Mouse (Mus musculus) kidney, adult 2 months (tissue): ENCODE measurements around the gene Pik3c2g. TPM values are rescaled to one million over a fixed set of nuclear protein-coding genes. Genes with fewer than 3 reads are reported as not detected.

Experiments used
- DNase-seq: peaks from one replicate; pipeline ENCODE4 v3.0.0; 2021
- H3K27ac ChIP-seq: fragments of 200-500 bp; 2 replicates; pipeline ENCODE4 v1.5.1; 2012; ENCODE audit warnings: low read depth, low read length, control low read depth, inconsistent platforms; ENCODE audit not compliant: insufficient read depth
- H3K27me3 ChIP-seq: fragments of 200-500 bp; replicated peaks from 2 replicates; pipeline ENCODE4 v1.6.1; 2012; ENCODE audit warnings: mild to moderate bottlenecking, moderate library complexity, low read length, inconsistent platforms; ENCODE audit not compliant: control insufficient read depth, insufficient read depth
- H3K36me3 ChIP-seq: fragments of 200-500 bp; 2 replicates; pipeline ENCODE4 v1.6.1; 2012; ENCODE audit warnings: mild to moderate bottlenecking, moderate library complexity, low read length, inconsistent platforms; ENCODE audit not compliant: control insufficient read depth, insufficient read depth
- H3K4me1 ChIP-seq: fragments of 200-500 bp; 2 replicates; pipeline ENCODE4 v1.6.1; 2011; ENCODE audit warnings: low read length; ENCODE audit not compliant: control insufficient read depth, insufficient read depth
- H3K4me3 ChIP-seq: fragments of 200-500 bp; 2 replicates; pipeline ENCODE4 v1.5.1; 2011; ENCODE audit warnings: mild to moderate bottlenecking, low read depth, low read length, control low read depth; ENCODE audit not compliant: insufficient read depth
- CTCF ChIP-seq: fragments of 200-500 bp; conservative IDR thresholded peaks from 2 replicates; pipeline ENCODE4 v1.5.1; 2011; ENCODE audit warnings: low read depth, mild to moderate bottlenecking, control low read depth, low read length, moderate library complexity, mixed read lengths; ENCODE audit not compliant: insufficient read depth, insufficient read length
- POLR2A ChIP-seq: fragments of 200-500 bp; IDR thresholded peaks from one replicate; pipeline ENCODE4 v1.6.1; 2011; ENCODE audit warnings: low read depth, low read length, control low read depth
- WGBS: fragments of 180-500 bp; shearing (Covaris S2); methylation state at CpG from one replicate; pipeline ENCODE4 v1.1.7; 2018; 5-methylcytosine and 5-hydroxymethylcytosine counted together
- polyA plus RNA-seq: library from polyadenylated mRNA; depleted of rRNA; stranded (reverse); fragments of >200 nt; gene quantifications from 2 replicates; pipeline ENCODE4 v1.2.3, GENCODE M21; 2012

Pik3c2g gene
- polyA plus RNA-seq, 1 experiment = 11.8 TPM

GRCm38 (mm10) chr6:139599216-139599615 is 12.2 kb downstream of the Pik3c2g start:
- no peak for TF ChIP-seq CTCF
- no peak for TF ChIP-seq POLR2A
- Histone ChIP-seq H3K27me3 (no peaks in the 10 kb centered on the region; the same call in 1 of the 2 replicates), H3K4me1 (no peaks in the 10 kb centered on the region), H3K4me3 (no peak overlapping the region), H3K36me3 (no peaks in the 10 kb centered on the region), H3K27ac (no peak overlapping the region)
- WGBS = 73% methylated on average over 1 of the region's 1 CpGs
- DNase-seq = no peak

GRCm38 (mm10) chr6:139618774-139619173 is 31.8 kb downstream of the Pik3c2g start:
- TF ChIP-seq POLR2A (no peak), CTCF (no peak)
- H3K36me3 ChIP-seq = no peaks in the 10 kb centered on the region
- H3K27me3 ChIP-seq = no peaks in the 10 kb centered on the region
- WGBS = 90% methylated on average over 4 of the region's 4 CpGs
- no peak for DNase-seq
- H3K4me3 ChIP-seq = no peak overlapping the region
- H3K27ac ChIP-seq = no peak overlapping the region
- no peaks in the 10 kb centered on the region for H3K4me1 ChIP-seq

GRCm38 (mm10) chr6:139624756-139625155 is 37.7 kb downstream of the Pik3c2g start:
- no peak for DNase-seq
- TF ChIP-seq POLR2A = no peak
- TF ChIP-seq CTCF = no peak
- H3K27me3 ChIP-seq = no peaks in the 10 kb centered on the region
- H3K27ac ChIP-seq = no peak overlapping the region
- no peaks in the 10 kb centered on the region for H3K36me3 ChIP-seq
- H3K4me1 ChIP-seq = no peaks in the 10 kb centered on the region
- H3K4me3 ChIP-seq = no peak overlapping the region

- 74% methylated on average over 3 of the region's 3 CpGs for WGBS
- H3K27me3 ChIP-seq = no peaks in the 10 kb centered on the region
- no peak overlapping the region for H3K4me3 ChIP-seq
- no peaks in the 10 kb centered on the region for H3K36me3 ChIP-seq
- DNase-seq = no peak
- H3K4me1 ChIP-seq = no peaks in the 10 kb centered on the region
- TF ChIP-seq POLR2A = no peak
- TF ChIP-seq CTCF = 0 out of 2 replicates have a peak, but pooled peaks have one; percentile 11
- H3K27ac ChIP-seq = no peak overlapping the region
Observed at GRCm38 (mm10) chr6:139634561-139634960, 47.5 kb downstream of the Pik3c2g start.

GRCm38 (mm10) chr6:139655399-139655798 is 68.4 kb downstream of the Pik3c2g start:
- WGBS = 30% methylated on average over 4 of the region's 4 CpGs

GRCm38 (mm10) chr6:139662462-139662861 is 75.4 kb downstream of the Pik3c2g start:
- no peaks in the 10 kb centered on the region; the same call in 1 of the 2 replicates for H3K36me3 ChIP-seq
- H3K27me3 ChIP-seq = no peaks in the 10 kb centered on the region
- no peak overlapping the region for H3K27ac ChIP-seq
- peak; percentile 56 for TF ChIP-seq CTCF
- TF ChIP-seq POLR2A = no peak
- WGBS = 36% methylated on average over 1 of the region's 1 CpGs
- no peak for DNase-seq
- H3K4me1 ChIP-seq = no peaks in the 10 kb centered on the region
- no peak overlapping the region for H3K4me3 ChIP-seq

More at GRCm38 (mm10) chr6:139655399-139655798, 68.4 kb downstream of the Pik3c2g start:
- H3K36me3 ChIP-seq = no peaks in the 10 kb centered on the region; the same call in 1 of the 2 replicates
- no peak overlapping the region for H3K27ac ChIP-seq
- no peaks in the 10 kb centered on the region for H3K27me3 ChIP-seq
- no peaks in the 10 kb centered on the region for H3K4me1 ChIP-seq
- peak; percentile 20 for DNase-seq
- TF ChIP-seq CTCF (0 out of 2 replicates have a peak, but pooled peaks have one; percentile 18), POLR2A (no peak)
- H3K4me3 ChIP-seq = no peak overlapping the region

- Histone ChIP-seq H3K27ac (no peak overlapping the region), H3K4me3 (no peak overlapping the region), H3K36me3 (no peaks in the 10 kb centered on the region), H3K27me3 (no peaks in the 10 kb centered on the region), H3K4me1 (no peaks in the 10 kb centered on the region)
- no peak for DNase-seq
- TF ChIP-seq CTCF (no peak), POLR2A (no peak)
- 83% methylated on average over 3 of the region's 3 CpGs for WGBS
Observed at GRCm38 (mm10) chr6:139718416-139718984, 131.5 kb downstream of the Pik3c2g start.
